Mouse (Mus musculus): ENCODE results near the gene Capn12.

- TF ChIP-seq CTCF (IDR thresholded peaks at IDR 0.05; ENCODE audit: extremely low read depth, insufficient read depth, low read length) (peak; percentile 48), POLR2A (IDR thresholded peaks at IDR 0.05; ENCODE audit: extremely low read depth, insufficient read depth, low read length) (no peak)
These were observed 35.3 kb downstream of the Capn12 start for GRCm38 (mm10) chr7:28916491-28916890.

Measured in cortical plate, adult 2 months (tissue).